Mouse (Mus musculus): ENCODE data around the gene Tln2. TPM values are rescaled to one million over a fixed set of nuclear protein-coding genes. Genes with fewer than 3 reads are reported as not detected.

The Tln2 gene
- polyA plus RNA-seq, 1 experiment from 2014 or later, result 19.3 TPM

DNA sequence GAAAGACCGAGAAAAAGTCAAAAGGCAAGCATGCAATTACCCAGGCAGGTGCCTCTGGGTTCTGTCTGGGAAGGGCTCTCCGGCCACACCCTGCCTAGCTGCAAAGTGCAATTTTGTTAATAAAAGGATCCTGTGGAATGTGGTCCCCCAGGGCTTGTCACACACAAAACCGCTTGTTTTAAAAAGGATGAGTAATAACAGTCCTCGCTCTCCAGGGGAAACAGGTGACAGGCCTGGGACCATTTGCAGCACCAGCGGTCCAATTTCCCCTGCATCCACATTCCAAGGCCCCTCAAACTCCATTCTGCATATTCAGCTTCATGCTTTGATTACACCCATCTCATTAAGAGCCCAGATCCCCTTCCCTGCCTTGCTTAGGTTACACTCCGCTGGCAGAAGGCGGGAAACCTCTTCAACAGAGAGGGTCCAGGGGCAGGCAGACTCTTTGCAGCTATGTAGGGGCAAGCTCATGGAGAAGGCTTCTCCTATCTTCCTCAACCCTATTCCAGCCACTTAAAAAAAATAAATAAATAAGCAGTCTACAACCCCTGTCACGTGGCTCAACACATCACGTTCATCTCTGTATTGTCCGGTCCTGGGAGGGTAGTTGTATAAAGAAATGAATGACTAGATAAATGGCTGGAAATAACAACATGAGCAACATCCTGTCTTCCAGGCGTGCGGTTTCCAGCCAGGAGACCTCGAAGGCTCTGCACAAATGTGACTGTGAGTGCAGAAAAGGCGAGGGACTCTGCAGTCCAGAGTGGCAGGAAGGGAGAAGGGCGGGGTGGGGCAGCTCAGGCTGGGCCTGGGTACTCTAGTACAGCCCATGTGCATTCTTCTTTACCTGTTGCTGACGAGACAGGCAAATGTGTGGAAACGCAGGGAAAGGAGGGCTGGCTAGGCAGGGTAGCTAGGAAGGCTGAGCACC lies 19.5 kb downstream of the Tln2 start:
- 72% methylated on average over 17 of the region's 17 CpGs for WGBS
- Histone ChIP-seq H3K27ac (replicated peaks; ENCODE audit: low read depth, low read length) (no peak overlapping the region), H3K9ac (replicated peaks; ENCODE audit: low read length) (no peak overlapping the region), H3K36me3 (ENCODE audit: control insufficient read depth, insufficient read depth, low read length) (no peaks in the 10 kb centered on the region), H3K4me2 (ENCODE audit: low read length) (no peak overlapping the region), H3K27me3 (ENCODE audit: control insufficient read depth, insufficient read depth, low read length) (no peaks in the 10 kb centered on the region), H3K4me3 (replicated peaks; ENCODE audit: low read depth, low read length) (no peak overlapping the region), H3K9me3 (ENCODE audit: control insufficient read depth, low read length) (no peaks in the 10 kb centered on the region), H3K4me1 (ENCODE audit: control insufficient read depth, insufficient read depth, low read length) (peaks cover 4% of the 10 kb centered on the region; the same call in 1 of the 2 replicates)
- ATAC-seq (ENCODE audit: low FRiP score, low TSS enrichment), result no peak
- DNase-seq, result no peak

DNA sequence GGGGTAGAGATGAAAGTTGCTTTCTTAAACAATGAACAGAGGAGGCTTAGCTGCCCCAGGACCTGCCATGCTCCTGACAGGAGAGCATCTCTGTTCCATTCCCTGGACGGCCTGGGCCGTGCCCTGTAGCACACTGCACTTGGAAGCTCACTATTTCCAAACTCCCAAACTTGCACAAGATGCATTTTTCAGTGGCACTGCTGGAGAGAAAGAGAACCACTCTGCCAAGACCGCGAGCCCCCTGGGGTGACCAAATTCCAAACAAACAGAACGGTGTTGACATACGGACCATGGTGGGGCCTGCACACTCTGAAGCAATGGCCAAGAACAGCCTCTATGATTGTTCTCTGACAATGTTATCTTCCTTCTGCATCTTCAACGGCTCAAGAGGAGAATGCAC lies 25.1 kb downstream of the Tln2 start:
- Histone ChIP-seq H3K4me3 (replicated peaks; ENCODE audit: low read depth, low read length) (no peak overlapping the region), H3K9ac (replicated peaks; ENCODE audit: low read length) (no peak overlapping the region), H3K27ac (replicated peaks; ENCODE audit: low read depth, low read length) (no peak overlapping the region), H3K9me3 (ENCODE audit: control insufficient read depth, low read length) (no peaks in the 10 kb centered on the region), H3K4me2 (ENCODE audit: low read length) (no peak overlapping the region), H3K27me3 (ENCODE audit: control insufficient read depth, insufficient read depth, low read length) (no peaks in the 10 kb centered on the region), H3K4me1 (ENCODE audit: control insufficient read depth, insufficient read depth, low read length) (no peaks in the 10 kb centered on the region), H3K36me3 (ENCODE audit: control insufficient read depth, insufficient read depth, low read length) (no peaks in the 10 kb centered on the region)
- no peak for ATAC-seq (ENCODE audit: low FRiP score, low TSS enrichment)
- 81% methylated on average over 7 of the region's 7 CpGs for WGBS
- no peak for DNase-seq

DNA sequence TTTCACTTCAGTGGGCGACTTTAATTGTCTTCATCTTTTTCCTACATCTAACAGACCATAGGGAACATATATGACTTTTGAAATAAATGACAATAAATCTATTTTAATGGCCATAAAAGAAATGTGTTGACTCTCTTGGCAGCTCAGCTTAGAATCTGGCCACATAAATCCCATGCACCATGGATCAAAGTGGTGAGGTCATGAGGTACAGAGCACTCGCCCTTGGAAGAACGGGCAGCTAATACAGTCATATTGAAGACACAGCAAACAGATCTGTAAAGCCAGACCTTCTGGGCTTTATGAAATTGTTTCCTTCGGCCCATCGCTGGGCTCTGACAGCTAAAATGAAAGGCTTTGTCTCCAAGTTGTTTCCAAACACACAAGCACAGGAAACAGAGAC lies 26.2 kb downstream of the Tln2 start:
- Histone ChIP-seq H3K36me3 (ENCODE audit: control insufficient read depth, insufficient read depth, low read length) (no peaks in the 10 kb centered on the region), H3K4me3 (replicated peaks; ENCODE audit: low read depth, low read length) (no peak overlapping the region), H3K9me3 (ENCODE audit: control insufficient read depth, low read length) (no peaks in the 10 kb centered on the region), H3K27ac (replicated peaks; ENCODE audit: low read depth, low read length) (no peak overlapping the region), H3K4me2 (ENCODE audit: low read length) (no peak overlapping the region), H3K4me1 (ENCODE audit: control insufficient read depth, insufficient read depth, low read length) (no peaks in the 10 kb centered on the region), H3K27me3 (ENCODE audit: control insufficient read depth, insufficient read depth, low read length) (no peaks in the 10 kb centered on the region), H3K9ac (replicated peaks; ENCODE audit: low read length) (no peak overlapping the region)
- no peak for DNase-seq
- no peak for ATAC-seq (ENCODE audit: low FRiP score, low TSS enrichment)
- 53% methylated on average over 5 of the region's 5 CpGs for WGBS

DNA sequence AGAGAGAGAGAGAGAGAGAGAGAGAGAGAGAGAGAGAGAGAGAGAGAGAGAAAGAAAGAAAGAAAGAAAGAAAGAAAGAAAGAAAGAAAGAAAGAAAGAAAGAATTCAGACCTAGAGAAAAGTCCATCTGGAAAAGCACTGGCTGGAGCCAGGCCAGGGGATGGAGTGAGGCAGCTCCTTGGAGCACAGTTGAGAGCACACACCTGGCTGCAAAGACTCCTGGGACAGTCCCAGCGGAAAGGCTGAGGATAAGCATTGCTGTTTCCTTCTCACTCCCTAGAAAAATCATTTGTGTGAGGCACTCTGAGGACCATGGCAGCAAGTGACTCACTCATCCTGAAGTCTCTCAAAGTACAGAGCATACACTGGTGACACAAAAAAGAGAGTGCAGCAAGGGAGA lies 26.9 kb downstream of the Tln2 start:
- H3K9me3 ChIP-seq (ENCODE audit: control insufficient read depth, low read length), result no peaks in the 10 kb centered on the region
- ATAC-seq (ENCODE audit: low FRiP score, low TSS enrichment) (no peak), DNase-seq (no peak)
- no peak overlapping the region for H3K4me3 ChIP-seq (replicated peaks; ENCODE audit: low read depth, low read length)
- H3K4me1 ChIP-seq (ENCODE audit: control insufficient read depth, insufficient read depth, low read length), result no peaks in the 10 kb centered on the region
- H3K4me2 ChIP-seq (ENCODE audit: low read length), result no peak overlapping the region
- no peak overlapping the region for H3K27ac ChIP-seq (replicated peaks; ENCODE audit: low read depth, low read length)
- H3K27me3 ChIP-seq (ENCODE audit: control insufficient read depth, insufficient read depth, low read length), result no peaks in the 10 kb centered on the region
- H3K9ac ChIP-seq (replicated peaks; ENCODE audit: low read length), result no peak overlapping the region
- no peaks in the 10 kb centered on the region for H3K36me3 ChIP-seq (ENCODE audit: control insufficient read depth, insufficient read depth, low read length)
- WGBS, result 95% methylated on average over 1 of the region's 1 CpGs

DNA sequence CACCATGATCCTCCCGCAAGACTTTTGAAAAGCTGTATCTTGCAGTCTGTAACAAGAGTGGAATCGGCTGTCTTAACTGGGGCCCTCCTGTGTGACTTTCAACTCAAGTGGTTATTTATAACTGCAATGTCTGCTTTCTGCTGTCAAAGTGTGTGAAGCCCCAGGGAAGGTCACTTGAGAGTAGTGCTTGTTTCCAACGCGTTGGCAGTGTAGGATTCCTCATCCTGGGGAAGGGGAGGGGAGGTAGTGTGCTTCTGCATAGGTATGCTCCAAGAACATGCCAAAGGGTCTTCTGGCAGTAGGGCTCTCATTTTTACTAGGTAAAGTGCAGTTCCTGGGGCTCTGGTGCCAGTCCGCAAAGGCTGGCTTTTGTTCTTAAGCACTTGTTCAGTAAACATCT lies 29.9 kb downstream of the Tln2 start:
- H3K36me3 ChIP-seq (ENCODE audit: control insufficient read depth, insufficient read depth, low read length), result no peaks in the 10 kb centered on the region
- 86% methylated on average over 5 of the region's 5 CpGs for WGBS
- ATAC-seq (ENCODE audit: low FRiP score, low TSS enrichment) (no peak), DNase-seq (no peak)
- H3K9me3 ChIP-seq (ENCODE audit: control insufficient read depth, low read length), result no peaks in the 10 kb centered on the region
- H3K4me1 ChIP-seq (ENCODE audit: control insufficient read depth, insufficient read depth, low read length), result no peaks in the 10 kb centered on the region
- no peak overlapping the region for H3K9ac ChIP-seq (replicated peaks; ENCODE audit: low read length)
- no peak overlapping the region for H3K27ac ChIP-seq (replicated peaks; ENCODE audit: low read depth, low read length)
- no peak overlapping the region for H3K4me3 ChIP-seq (replicated peaks; ENCODE audit: low read depth, low read length)
- no peak overlapping the region for H3K4me2 ChIP-seq (ENCODE audit: low read length)
- H3K27me3 ChIP-seq (ENCODE audit: control insufficient read depth, insufficient read depth, low read length), result no peaks in the 10 kb centered on the region

DNA sequence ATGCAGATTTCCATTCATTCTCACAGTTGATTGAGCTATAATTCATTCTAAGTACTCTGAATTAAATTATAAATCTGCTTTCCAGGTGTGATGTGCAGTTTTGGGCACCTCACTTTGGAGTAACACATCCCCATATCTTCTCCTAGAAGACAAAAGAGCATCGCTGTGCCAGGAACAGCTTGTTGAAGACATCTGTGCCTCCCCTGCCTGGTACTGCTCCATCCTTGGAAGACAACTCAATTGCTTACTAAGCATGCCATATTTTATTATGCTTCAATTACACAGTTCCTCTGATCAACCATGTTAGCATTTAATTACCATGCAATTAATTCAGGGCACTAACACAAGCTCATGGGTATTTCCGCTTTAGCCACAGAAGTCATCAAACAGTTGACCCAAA lies 31.8 kb downstream of the Tln2 start:
- no peak for DNase-seq
- no peak for ATAC-seq (ENCODE audit: low FRiP score, low TSS enrichment)
- 69% methylated on average over 2 of the region's 2 CpGs for WGBS
- no peaks in the 10 kb centered on the region for H3K27me3 ChIP-seq (ENCODE audit: control insufficient read depth, insufficient read depth, low read length)
- no peaks in the 10 kb centered on the region for H3K4me1 ChIP-seq (ENCODE audit: control insufficient read depth, insufficient read depth, low read length)
- H3K9ac ChIP-seq (replicated peaks; ENCODE audit: low read length), result no peak overlapping the region
- no peak overlapping the region for H3K27ac ChIP-seq (replicated peaks; ENCODE audit: low read depth, low read length)
- H3K4me2 ChIP-seq (ENCODE audit: low read length), result no peak overlapping the region
- H3K9me3 ChIP-seq (ENCODE audit: control insufficient read depth, low read length), result no peaks in the 10 kb centered on the region
- H3K36me3 ChIP-seq (ENCODE audit: control insufficient read depth, insufficient read depth, low read length), result no peaks in the 10 kb centered on the region
- no peak overlapping the region for H3K4me3 ChIP-seq (replicated peaks; ENCODE audit: low read depth, low read length)

DNA sequence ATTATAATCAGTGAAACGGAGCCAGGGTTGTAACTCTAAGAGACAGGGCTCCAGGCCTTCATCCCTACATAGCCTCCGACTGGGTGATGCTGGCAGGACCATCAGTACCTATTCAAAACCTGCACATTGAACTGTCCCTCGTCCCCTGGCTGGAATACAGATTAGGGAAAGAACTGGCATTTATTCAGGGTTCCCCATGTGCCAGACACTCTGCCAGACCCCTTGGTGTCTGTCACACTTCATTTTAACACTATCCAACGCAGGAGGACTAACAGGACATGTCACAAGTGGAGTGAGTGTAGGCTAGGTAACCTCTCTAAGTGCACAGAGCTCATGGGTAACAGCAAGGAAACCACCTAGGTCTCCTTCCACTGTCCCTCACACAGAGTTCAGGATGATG lies 37.8 kb downstream of the Tln2 start:
- Histone ChIP-seq H3K4me1 (ENCODE audit: control insufficient read depth, insufficient read depth, low read length) (no peaks in the 10 kb centered on the region), H3K36me3 (ENCODE audit: control insufficient read depth, insufficient read depth, low read length) (no peaks in the 10 kb centered on the region), H3K4me3 (replicated peaks; ENCODE audit: low read depth, low read length) (no peak overlapping the region), H3K27ac (replicated peaks; ENCODE audit: low read depth, low read length) (no peak overlapping the region), H3K27me3 (ENCODE audit: control insufficient read depth, insufficient read depth, low read length) (no peaks in the 10 kb centered on the region), H3K4me2 (ENCODE audit: low read length) (no peak overlapping the region), H3K9me3 (ENCODE audit: control insufficient read depth, low read length) (no peaks in the 10 kb centered on the region), H3K9ac (replicated peaks; ENCODE audit: low read length) (no peak overlapping the region)
- 67% methylated on average over 4 of the region's 4 CpGs for WGBS
- ATAC-seq (ENCODE audit: low FRiP score, low TSS enrichment) (no peak), DNase-seq (no peak)

DNA sequence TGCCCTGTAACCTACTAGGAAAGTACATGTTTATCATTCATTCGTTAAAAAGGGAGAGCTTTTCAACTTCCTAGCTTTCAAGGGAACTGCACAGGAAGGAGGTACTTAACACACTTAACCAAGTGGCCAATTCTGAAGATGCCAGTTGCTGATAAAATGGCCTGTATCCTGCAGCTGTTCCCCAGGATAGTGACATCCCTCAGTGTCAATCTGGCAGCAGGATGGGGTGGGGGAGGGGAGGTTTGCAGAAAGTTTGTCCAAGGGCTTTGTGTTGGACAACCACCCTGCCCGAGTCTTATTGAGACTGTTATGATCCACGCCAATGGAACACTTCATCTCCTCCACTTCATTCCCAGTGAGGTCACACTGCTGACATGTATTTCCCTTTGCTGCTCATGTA lies 50.0 kb downstream of the Tln2 start:
- no peaks in the 10 kb centered on the region for H3K27me3 ChIP-seq (ENCODE audit: control insufficient read depth, insufficient read depth, low read length)
- H3K9me3 ChIP-seq (ENCODE audit: control insufficient read depth, low read length), result no peaks in the 10 kb centered on the region
- H3K4me1 ChIP-seq (ENCODE audit: control insufficient read depth, insufficient read depth, low read length), result no peaks in the 10 kb centered on the region
- 82% methylated on average over 3 of the region's 3 CpGs for WGBS
- H3K4me2 ChIP-seq (ENCODE audit: low read length), result no peak overlapping the region
- no peak for DNase-seq
- no peak overlapping the region for H3K27ac ChIP-seq (replicated peaks; ENCODE audit: low read depth, low read length)
- H3K9ac ChIP-seq (replicated peaks; ENCODE audit: low read length), result no peak overlapping the region
- no peaks in the 10 kb centered on the region for H3K36me3 ChIP-seq (ENCODE audit: control insufficient read depth, insufficient read depth, low read length)
- ATAC-seq (ENCODE audit: low FRiP score, low TSS enrichment), result no peak
- no peak overlapping the region for H3K4me3 ChIP-seq (replicated peaks; ENCODE audit: low read depth, low read length)

DNA sequence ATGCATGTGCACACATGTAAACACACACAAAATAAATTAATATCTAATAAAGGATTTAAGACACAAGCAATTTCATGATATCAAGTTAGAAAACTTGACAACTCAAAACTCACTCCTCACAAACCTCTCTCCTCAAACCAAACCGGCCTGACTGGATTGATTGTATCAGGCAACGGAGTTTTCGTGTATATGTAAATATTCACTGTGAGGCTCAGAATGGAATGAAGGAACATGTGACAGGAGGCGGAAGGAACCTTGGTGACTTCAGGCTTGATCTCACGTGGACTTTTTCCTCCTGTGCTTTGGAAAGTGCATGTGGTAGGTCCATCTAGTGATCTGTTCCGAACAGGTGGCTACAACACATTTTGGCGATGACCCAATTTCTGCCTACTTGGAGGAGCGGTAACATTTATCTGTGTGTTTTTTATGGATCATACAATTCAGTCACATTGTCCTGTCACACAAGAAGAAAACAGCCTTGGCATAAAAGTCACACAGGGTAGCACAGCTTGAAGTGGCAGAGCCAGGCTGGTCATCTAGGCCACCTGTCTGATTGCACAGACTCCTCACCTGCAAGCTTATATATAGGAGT lies 54.7 kb downstream of the Tln2 start:
- DNase-seq, result no peak
- H3K4me2 ChIP-seq (ENCODE audit: low read length), result no peak overlapping the region
- H3K27ac ChIP-seq (replicated peaks; ENCODE audit: low read depth, low read length), result no peak overlapping the region
- ATAC-seq (ENCODE audit: low FRiP score, low TSS enrichment), result no peak
- H3K4me1 ChIP-seq (ENCODE audit: control insufficient read depth, insufficient read depth, low read length), result 0 out of 2 replicates have a peak, but pooled peaks cover 3% of the 10 kb centered on the region
- H3K27me3 ChIP-seq (ENCODE audit: control insufficient read depth, insufficient read depth, low read length), result no peaks in the 10 kb centered on the region
- H3K9ac ChIP-seq (replicated peaks; ENCODE audit: low read length), result no peak overlapping the region
- 92% methylated on average over 8 of the region's 8 CpGs for WGBS
- no peak overlapping the region for H3K4me3 ChIP-seq (replicated peaks; ENCODE audit: low read depth, low read length)
- no peaks in the 10 kb centered on the region for H3K9me3 ChIP-seq (ENCODE audit: control insufficient read depth, low read length)
- no peaks in the 10 kb centered on the region for H3K36me3 ChIP-seq (ENCODE audit: control insufficient read depth, insufficient read depth, low read length)

All from midbrain, embryonic 14.5 days (tissue).